ENCODE assay signal across 17 mouse cellular contexts in the genomic region with DNA sequence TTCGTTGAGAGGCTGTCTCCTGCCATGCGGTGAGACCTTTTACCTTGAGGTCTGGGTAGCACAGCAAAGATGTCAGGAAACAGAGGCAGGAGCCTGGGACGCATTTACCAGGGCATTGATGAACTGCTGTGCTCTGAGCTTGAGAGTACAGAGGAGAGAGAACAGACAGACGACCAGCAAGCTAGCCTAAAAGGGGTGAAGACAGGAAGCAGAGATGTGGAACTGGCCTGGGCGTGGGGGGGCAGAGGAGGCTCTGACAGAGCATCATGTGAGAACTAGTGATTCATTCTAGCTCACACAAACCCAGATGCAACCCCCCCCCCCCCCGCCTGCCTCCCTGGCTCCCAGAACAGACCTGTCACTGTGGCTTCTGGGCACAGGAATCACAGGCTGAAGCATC.
DNase-seq lines count a peak whose midpoint lies in the region; ATAC-seq and TF ChIP-seq lines count a peak whose summit lies in the region.
"Had no signal": no experiment of that assay in that cellular context is flagged by ENCODE, and none has a peak within 500 bp of the region (broad histone marks: within the 10 kb centered on the region; RNA-seq: fewer than 3 reads in every experiment).

No protein-coding gene starts in this region.

- intact Hi-C loops in gastrocnemius, adult 2 months (cut with DNase I) = no loop called here

- H3K4me2 ChIP-seq in intestine, embryonic 14.5 days (ENCODE audit: low read length) = peak overlapping the region; percentile 18; the same call in 1 of the 2 replicates
- no peak overlapping the region for H3K4me2 ChIP-seq in intestine, postnatal 0 days (replicated peaks; ENCODE audit: low read depth)
- H3K4me2 ChIP-seq in stomach, embryonic 16.5 days (ENCODE audit: low read depth, low read length) = 0 out of 2 replicates have a peak overlapping the region, but pooled peaks have one; percentile 8
- H3K4me2 ChIP-seq: forebrain, embryonic 15.5 days; hindbrain, embryonic 14.5 days; neural tube, embryonic 12.5 days had no signal

- DNase-seq in gastrocnemius, adult 2 months = no peak
- DNase-seq in gastrocnemius, postnatal 25 days = no peak
- DNase-seq in intestine, embryonic 14.5 days (ENCODE audit: low spot score) = no peak
- DNase-seq in Patski (ENCODE audit: low read depth, low spot score) (peak; percentile 60), MN1 (ENCODE audit: low spot score) (no peak)
- DNase-seq: B cell, adult 2 months; cerebellum, postnatal 10 days; liver; liver, postnatal 0 days; spleen, adult 18-20 months; thymus, postnatal 14 days had no signal

- no peaks in the 10 kb centered on the region; the same call in 1 of the 2 replicates for H3K4me1 ChIP-seq in intestine, embryonic 14.5 days (replicated peaks; ENCODE audit: control insufficient read depth, insufficient read depth, low read length)
- no peaks in the 10 kb centered on the region for H3K4me1 ChIP-seq in intestine, postnatal 0 days (replicated peaks; ENCODE audit: control insufficient read depth, insufficient read depth, low read length)
- H3K4me1 ChIP-seq in stomach, embryonic 16.5 days (ENCODE audit: control insufficient read depth, insufficient read depth, low read length) = peaks cover 4% of the 10 kb centered on the region
- H3K4me1 ChIP-seq: neural tube, embryonic 12.5 days had no signal

- no peaks in the 10 kb centered on the region for H3K27me3 ChIP-seq in intestine, embryonic 14.5 days (replicated peaks; ENCODE audit: control insufficient read depth, insufficient read depth, low read length)
- no peaks in the 10 kb centered on the region for H3K27me3 ChIP-seq in intestine, postnatal 0 days (replicated peaks; ENCODE audit: control insufficient read depth, insufficient read depth, low read length)
- H3K27me3 ChIP-seq in Patski = no peaks in the 10 kb centered on the region
- H3K27me3 ChIP-seq in stomach, embryonic 16.5 days (ENCODE audit: control insufficient read depth, insufficient read depth, low read length) = no peaks in the 10 kb centered on the region
- H3K27me3 ChIP-seq: forebrain, embryonic 15.5 days had no signal

- no peak for TF ChIP-seq CTCF in gastrocnemius, adult 2 months (IDR thresholded peaks at IDR 0.05)
- TF ChIP-seq CTCF in intestine, postnatal 0 days (IDR thresholded peaks at IDR 0.05; ENCODE audit: low read depth) = no peak
- no peak for TF ChIP-seq CTCF in Patski (IDR thresholded peaks at IDR 0.05)

- 29% methylated on average over 6 of the region's 6 CpGs for WGBS in intestine, embryonic 14.5 days
- whole genome bisulfite sequencing in intestine, postnatal 0 days = 49% methylated on average over 5 of the region's 6 CpGs
- WGBS in stomach, embryonic 16.5 days = 32% methylated on average over 6 of the region's 6 CpGs

- peak overlapping the region; percentile 46; the same call in 1 of the 2 replicates for H3K27ac ChIP-seq in gastrocnemius, adult 2 months
- H3K27ac ChIP-seq in intestine, embryonic 14.5 days (ENCODE audit: low read depth) = no peak overlapping the region
- H3K27ac ChIP-seq in intestine, postnatal 0 days (ENCODE audit: low read depth, low read length) = no peak overlapping the region
- H3K27ac ChIP-seq in stomach, embryonic 16.5 days (ENCODE audit: low read length) = no peak overlapping the region
- H3K27ac ChIP-seq: forebrain, embryonic 15.5 days; hindbrain, embryonic 14.5 days; neural tube, embryonic 12.5 days had no signal

- 0 out of 2 replicates have a peak, but pooled peaks cover 3% of the 10 kb centered on the region for H3K9me3 ChIP-seq in intestine, embryonic 14.5 days (ENCODE audit: control insufficient read depth, low read length)
- no peaks in the 10 kb centered on the region for H3K9me3 ChIP-seq in intestine, postnatal 0 days (ENCODE audit: control insufficient read depth)
- no peaks in the 10 kb centered on the region for H3K9me3 ChIP-seq in stomach, embryonic 16.5 days (replicated peaks; ENCODE audit: control insufficient read depth, low read length)
- H3K9me3 ChIP-seq: forebrain, embryonic 15.5 days had no signal

- in situ Hi-C loops in Patski (cut with MboI; ENCODE audit: low pct_unique_long_range_greater_than_20kb) = loop anchor here (10.0 kb wide), 1 partner anchor 270 kb away; the partner anchor contains the start of genes Aurka and Cstf1

- ATAC-seq in intestine, embryonic 14.5 days (replicated peaks; ENCODE audit: low FRiP score, low TSS enrichment, low read depth) = no peak
- no peak for ATAC-seq in intestine, postnatal 0 days
- ATAC-seq in Patski = peak; percentile 75
- no peak for ATAC-seq in stomach, embryonic 16.5 days (ENCODE audit: insufficient read depth, low FRiP score)
- ATAC-seq: forebrain, embryonic 15.5 days; liver, postnatal 0 days had no signal

- no peak overlapping the region; the same call in 1 of the 2 replicates for H3K4me3 ChIP-seq in gastrocnemius, adult 2 months
- no peak overlapping the region for H3K4me3 ChIP-seq in intestine, embryonic 14.5 days (ENCODE audit: low read depth, low read length)
- no peak overlapping the region for H3K4me3 ChIP-seq in intestine, postnatal 0 days (ENCODE audit: low read depth, low read length)
- H3K4me3 ChIP-seq in stomach, embryonic 16.5 days (replicated peaks; ENCODE audit: low read length) = no peak overlapping the region
- H3K4me3 ChIP-seq: forebrain, embryonic 15.5 days; heart, embryonic 12.5 days; neural tube, embryonic 12.5 days had no signal

- CTCF ChIA-PET in Patski (lab: Charles Lee) = no interaction called here

- H3K9ac ChIP-seq in intestine, embryonic 14.5 days (ENCODE audit: low read length) = no peak overlapping the region
- no peak overlapping the region for H3K9ac ChIP-seq in intestine, postnatal 0 days (ENCODE audit: low read depth, low read length)
- no peak overlapping the region for H3K9ac ChIP-seq in stomach, embryonic 16.5 days (ENCODE audit: low read length)
- H3K9ac ChIP-seq: forebrain, embryonic 15.5 days; heart, embryonic 12.5 days; hindbrain, embryonic 14.5 days; liver, postnatal 0 days had no signal

- POLR2A ChIA-PET in Patski (lab: Charles Lee) = interaction anchor here (0.6 kb wide), 1 partner anchor 180 kb away, joined by 3 read pairs; no protein-coding TSS in a partner anchor

- no peaks in the 10 kb centered on the region for H3K36me3 ChIP-seq in intestine, embryonic 14.5 days (ENCODE audit: control insufficient read depth, insufficient read depth, low read length)
- H3K36me3 ChIP-seq in intestine, postnatal 0 days (ENCODE audit: control insufficient read depth, insufficient read depth) = no peaks in the 10 kb centered on the region
- no peaks in the 10 kb centered on the region for H3K36me3 ChIP-seq in stomach, embryonic 16.5 days (ENCODE audit: control insufficient read depth, insufficient read depth, low read length)
- H3K36me3 ChIP-seq: forebrain, embryonic 15.5 days; heart, embryonic 12.5 days; neural tube, embryonic 12.5 days had no signal
